Mouse (Mus musculus) liver, postnatal 0 days (tissue): Measurements from ENCODE around the gene Myh6. TPM values are rescaled to one million over a fixed set of nuclear protein-coding genes. Genes with fewer than 3 reads are reported as not detected.

Source experiments
- ATAC-seq: fragments of 200-750 bp; cut with Nextera tagmentation; 2 replicates; pipeline ENCODE4 v1.8.0; 2017; ENCODE audit warnings: mild to moderate bottlenecking, moderate library complexity
- DNase-seq: peaks from one replicate; pipeline ENCODE4 v3.0.0-alpha.2; 2016
- H3K27ac ChIP-seq: fragments of 300-500 bp; sonication (generic); 2 replicates; pipeline ENCODE4 v1.5.1; 2014; ENCODE audit warnings: antibody characterized with exemption, moderate library complexity, mild to moderate bottlenecking, low read depth
- H3K27me3 ChIP-seq: fragments of 300-500 bp; sonication (generic); 2 replicates; pipeline ENCODE4 v1.6.1; 2014; ENCODE audit warnings: low read length, control low read depth, mixed read lengths; ENCODE audit not compliant: insufficient read depth
- H3K36me3 ChIP-seq: fragments of 300-500 bp; sonication (generic); replicated peaks from 2 replicates; pipeline ENCODE4 v1.6.1; 2014; ENCODE audit warnings: mild to moderate bottlenecking, control low read depth, low read length, moderate library complexity, mixed read lengths; ENCODE audit not compliant: insufficient read depth
- H3K4me1 ChIP-seq: fragments of 300-500 bp; sonication (generic); 2 replicates; pipeline ENCODE4 v1.6.1; 2014; ENCODE audit warnings: antibody characterized with exemption, mild to moderate bottlenecking, control low read depth; ENCODE audit not compliant: insufficient read depth
- H3K4me2 ChIP-seq: fragments of 300-500 bp; sonication (generic); 2 replicates; pipeline ENCODE4 v1.6.1; 2014; ENCODE audit warnings: low read depth, mild to moderate bottlenecking, low read length, moderate library complexity, mixed read lengths
- H3K4me3 ChIP-seq: fragments of 300-500 bp; sonication (generic); 2 replicates; pipeline ENCODE4 v1.5.1; 2014; ENCODE audit warnings: low read depth, low read length
- H3K9ac ChIP-seq: fragments of 300-500 bp; sonication (generic); replicated peaks from 2 replicates; pipeline ENCODE4 v1.6.1; 2014; ENCODE audit warnings: mild to moderate bottlenecking, moderate library complexity
- H3K9me3 ChIP-seq: fragments of 300-500 bp; sonication (generic); 2 replicates; pipeline ENCODE4 v1.6.1; 2016; ENCODE audit warnings: mild to moderate bottlenecking, control low read depth, low read length, mixed read lengths
- CTCF ChIP-seq: sonication (generic); IDR thresholded peaks from 2 replicates; pipeline ENCODE4 v1.5.1; 2016; ENCODE audit warnings: antibody characterized with exemption, low read depth
- EP300 ChIP-seq: IDR thresholded peaks from 2 replicates; pipeline ENCODE4 v1.6.1; 2016; ENCODE audit warnings: antibody characterized with exemption, low read depth, mild to moderate bottlenecking
- WGBS: fragments of 180-500 bp; shearing (Covaris S2); extraction: QIAGEN DNeasy Blood & Tissue Kit; methylation state at CpG from one replicate; pipeline ENCODE4 v1.1.7; 2014; ENCODE audit not compliant: insufficient replicate concordance; 5-methylcytosine and 5-hydroxymethylcytosine counted together
- polyA plus RNA-seq: library from polyadenylated mRNA; unstranded; fragments of >200 nt; fragmentation: Nextera tagmentation; extraction: Ambion mirVana; gene quantifications from 2 replicates; pipeline ENCODE4 v1.2.1, GENCODE M21; 2015

Gene Myh6
- polyA plus RNA-seq, 1 experiment from 2014 or later, result 0.36 TPM

GRCm38 (mm10) chr14:55007120-55007908, 40.6 kb upstream of the Myh6 start:
- TF ChIP-seq EP300 (no peak), CTCF (no peak)
- no peak overlapping the region for H3K4me2 ChIP-seq
- WGBS, result 73% methylated on average over 9 of the region's 9 CpGs
- no peak overlapping the region for H3K27ac ChIP-seq
- no peak for DNase-seq
- no peak overlapping the region for H3K4me3 ChIP-seq
- no peaks in the 10 kb centered on the region; the same call in 1 of the 2 replicates for H3K4me1 ChIP-seq
- no peaks in the 10 kb centered on the region for H3K36me3 ChIP-seq
- no peak overlapping the region for H3K9ac ChIP-seq
- no peaks in the 10 kb centered on the region for H3K9me3 ChIP-seq
- ATAC-seq, result no peak
- H3K27me3 ChIP-seq, result no peaks in the 10 kb centered on the region

- Histone ChIP-seq H3K9ac (no peak overlapping the region), H3K4me2 (no peak overlapping the region), H3K4me1 (no peaks in the 10 kb centered on the region; the same call in 1 of the 2 replicates), H3K9me3 (no peaks in the 10 kb centered on the region), H3K36me3 (no peaks in the 10 kb centered on the region), H3K27ac (no peak overlapping the region), H3K4me3 (no peak overlapping the region), H3K27me3 (no peaks in the 10 kb centered on the region)
- WGBS, result 62% methylated on average over 3 of the region's 3 CpGs
- ATAC-seq (no peak), DNase-seq (no peak)
- TF ChIP-seq CTCF (no peak), EP300 (no peak)
These were observed 39.8 kb upstream of the Myh6 start for GRCm38 (mm10) chr14:55006541-55006940.

GRCm38 (mm10) chr14:55005967-55006366, 39.2 kb upstream of the Myh6 start:
- no peak overlapping the region for H3K4me2 ChIP-seq
- 85% methylated on average over 8 of the region's 8 CpGs for WGBS
- no peak for TF ChIP-seq EP300
- no peak for TF ChIP-seq CTCF
- H3K4me3 ChIP-seq, result no peak overlapping the region
- H3K27me3 ChIP-seq, result no peaks in the 10 kb centered on the region
- no peak overlapping the region for H3K27ac ChIP-seq
- no peaks in the 10 kb centered on the region for H3K36me3 ChIP-seq
- no peak overlapping the region for H3K9ac ChIP-seq
- H3K4me1 ChIP-seq, result no peaks in the 10 kb centered on the region; the same call in 1 of the 2 replicates
- DNase-seq (no peak), ATAC-seq (no peak)
- H3K9me3 ChIP-seq, result no peaks in the 10 kb centered on the region

GRCm38 (mm10) chr14:55005506-55005905, 38.8 kb upstream of the Myh6 start:
- no peak overlapping the region for H3K27ac ChIP-seq
- no peak overlapping the region for H3K9ac ChIP-seq
- no peak overlapping the region for H3K4me3 ChIP-seq
- TF ChIP-seq EP300 (no peak), CTCF (no peak)
- no peaks in the 10 kb centered on the region for H3K36me3 ChIP-seq
- H3K4me2 ChIP-seq, result no peak overlapping the region
- H3K9me3 ChIP-seq, result no peaks in the 10 kb centered on the region
- ATAC-seq (no peak), DNase-seq (no peak)
- no peaks in the 10 kb centered on the region for H3K27me3 ChIP-seq
- WGBS, result 66% methylated on average over 2 of the region's 2 CpGs
- H3K4me1 ChIP-seq, result no peaks in the 10 kb centered on the region; the same call in 1 of the 2 replicates

GRCm38 (mm10) chr14:55003878-55004855, 37.4 kb upstream of the Myh6 start:
- H3K9me3 ChIP-seq, result no peaks in the 10 kb centered on the region
- H3K27ac ChIP-seq, result no peak overlapping the region
- WGBS, result 57% methylated on average over 18 of the region's 18 CpGs
- DNase-seq, result no peak
- no peaks in the 10 kb centered on the region for H3K36me3 ChIP-seq
- H3K4me3 ChIP-seq, result no peak overlapping the region
- H3K4me1 ChIP-seq, result no peaks in the 10 kb centered on the region; the same call in 1 of the 2 replicates
- no peak overlapping the region for H3K9ac ChIP-seq
- H3K4me2 ChIP-seq, result no peak overlapping the region
- ATAC-seq, result no peak
- H3K27me3 ChIP-seq, result no peaks in the 10 kb centered on the region
- no peak for TF ChIP-seq CTCF

- Histone ChIP-seq H3K4me2 (no peak overlapping the region), H3K9me3 (no peaks in the 10 kb centered on the region), H3K36me3 (no peaks in the 10 kb centered on the region), H3K4me1 (no peaks in the 10 kb centered on the region; the same call in 1 of the 2 replicates), H3K27me3 (no peaks in the 10 kb centered on the region), H3K27ac (no peak overlapping the region), H3K4me3 (no peak overlapping the region), H3K9ac (no peak overlapping the region)
- WGBS, result 53% methylated on average over 7 of the region's 7 CpGs
- ATAC-seq (no peak), DNase-seq (no peak)
- TF ChIP-seq EP300 (no peak), CTCF (no peak)
These were observed 36.0 kb upstream of the Myh6 start for GRCm38 (mm10) chr14:55002687-55003120.
